Mouse (Mus musculus): ENCODE measurements at regions not wholly inside any gene's neighbourhood (a gene's known extent, or its start where the extent isn't known, plus 50 kb on each side); places are given as distances from the start of the nearest gene placed in this dataset.

- Histone ChIP-seq H3K4me2 (ENCODE audit: low read depth, severe bottlenecking) (no peak overlapping the region), H3K9ac (ENCODE audit: low read length) (no peak overlapping the region), H3K27me3 (ENCODE audit: control insufficient read depth, insufficient read depth, low read length) (no peaks in the 10 kb centered on the region), H3K4me3 (ENCODE audit: low read depth, low read length) (no peak overlapping the region), H3K36me3 (ENCODE audit: control insufficient read depth, insufficient read depth, low read length) (no peaks in the 10 kb centered on the region), H3K4me1 (ENCODE audit: control insufficient read depth, insufficient read depth, low read length) (no peaks in the 10 kb centered on the region), H3K27ac (replicated peaks; ENCODE audit: low read depth, low read length) (no peak overlapping the region), H3K9me3 (ENCODE audit: control insufficient read depth, low read length) (no peaks in the 10 kb centered on the region)
- ATAC-seq (ENCODE audit: insufficient number of reproducible peaks, low FRiP score, low TSS enrichment, low read depth) (no peak), DNase-seq (ENCODE audit: low spot score) (no peak)
- 87% methylated on average over 6 of the region's 6 CpGs for WGBS
These were observed 473.5 kb upstream of the Itga1 start for GRCm38 (mm10) chr13:115575052-115575891.

- DNase-seq (ENCODE audit: low spot score) (no peak), ATAC-seq (ENCODE audit: insufficient number of reproducible peaks, low FRiP score, low TSS enrichment, low read depth) (no peak)
- H3K27me3 ChIP-seq (ENCODE audit: control insufficient read depth, insufficient read depth, low read length): no peaks in the 10 kb centered on the region
- H3K4me3 ChIP-seq (ENCODE audit: low read depth, low read length): no peak overlapping the region
- no peak overlapping the region for H3K9ac ChIP-seq (ENCODE audit: low read length)
- WGBS: 82% methylated on average over 3 of the region's 3 CpGs
- H3K4me2 ChIP-seq (ENCODE audit: low read depth, severe bottlenecking): no peak overlapping the region
- H3K36me3 ChIP-seq (ENCODE audit: control insufficient read depth, insufficient read depth, low read length): no peaks in the 10 kb centered on the region
- H3K4me1 ChIP-seq (ENCODE audit: control insufficient read depth, insufficient read depth, low read length): no peaks in the 10 kb centered on the region
- H3K27ac ChIP-seq (replicated peaks; ENCODE audit: low read depth, low read length): no peak overlapping the region
- no peaks in the 10 kb centered on the region for H3K9me3 ChIP-seq (ENCODE audit: control insufficient read depth, low read length)
These were observed 439.4 kb upstream of the Itga1 start for GRCm38 (mm10) chr13:115541167-115541566.

- no peaks in the 10 kb centered on the region for H3K27me3 ChIP-seq (ENCODE audit: control insufficient read depth, insufficient read depth, low read length)
- no peaks in the 10 kb centered on the region for H3K9me3 ChIP-seq (ENCODE audit: control insufficient read depth, low read length)
- DNase-seq (ENCODE audit: low spot score) (no peak), ATAC-seq (ENCODE audit: insufficient number of reproducible peaks, low FRiP score, low TSS enrichment, low read depth) (no peak)
- no peak overlapping the region for H3K9ac ChIP-seq (ENCODE audit: low read length)
- no peak overlapping the region for H3K27ac ChIP-seq (replicated peaks; ENCODE audit: low read depth, low read length)
- H3K4me1 ChIP-seq (ENCODE audit: control insufficient read depth, insufficient read depth, low read length): no peaks in the 10 kb centered on the region
- H3K4me2 ChIP-seq (ENCODE audit: low read depth, severe bottlenecking): no peak overlapping the region
- no peak overlapping the region for H3K4me3 ChIP-seq (ENCODE audit: low read depth, low read length)
- WGBS: 63% methylated on average over 3 of the region's 3 CpGs
- H3K36me3 ChIP-seq (ENCODE audit: control insufficient read depth, insufficient read depth, low read length): no peaks in the 10 kb centered on the region
These were observed 434.1 kb upstream of the Itga1 start for GRCm38 (mm10) chr13:115535900-115536299.

- WGBS: 64% methylated on average over 8 of the region's 8 CpGs
- H3K9ac ChIP-seq (ENCODE audit: low read length): no peak overlapping the region
- DNase-seq (ENCODE audit: low spot score) (no peak), ATAC-seq (ENCODE audit: insufficient number of reproducible peaks, low FRiP score, low TSS enrichment, low read depth) (no peak)
- no peak overlapping the region for H3K4me3 ChIP-seq (ENCODE audit: low read depth, low read length)
- H3K4me1 ChIP-seq (ENCODE audit: control insufficient read depth, insufficient read depth, low read length): no peaks in the 10 kb centered on the region
- H3K4me2 ChIP-seq (ENCODE audit: low read depth, severe bottlenecking): no peak overlapping the region
- no peaks in the 10 kb centered on the region for H3K36me3 ChIP-seq (ENCODE audit: control insufficient read depth, insufficient read depth, low read length)
- H3K27me3 ChIP-seq (ENCODE audit: control insufficient read depth, insufficient read depth, low read length): no peaks in the 10 kb centered on the region
- no peak overlapping the region for H3K27ac ChIP-seq (replicated peaks; ENCODE audit: low read depth, low read length)
- no peaks in the 10 kb centered on the region for H3K9me3 ChIP-seq (ENCODE audit: control insufficient read depth, low read length)
These were observed 412.1 kb upstream of the Itga1 start for GRCm38 (mm10) chr13:115513914-115514313.

GRCm38 (mm10) chr13:115512214-115512613 lies 410.4 kb upstream of the Itga1 start:
- no peak for ATAC-seq (ENCODE audit: insufficient number of reproducible peaks, low FRiP score, low TSS enrichment, low read depth)
- Histone ChIP-seq H3K27me3 (ENCODE audit: control insufficient read depth, insufficient read depth, low read length) (no peaks in the 10 kb centered on the region), H3K27ac (replicated peaks; ENCODE audit: low read depth, low read length) (no peak overlapping the region), H3K9me3 (ENCODE audit: control insufficient read depth, low read length) (no peaks in the 10 kb centered on the region), H3K9ac (ENCODE audit: low read length) (no peak overlapping the region), H3K4me2 (ENCODE audit: low read depth, severe bottlenecking) (no peak overlapping the region), H3K4me1 (ENCODE audit: control insufficient read depth, insufficient read depth, low read length) (no peaks in the 10 kb centered on the region), H3K4me3 (ENCODE audit: low read depth, low read length) (no peak overlapping the region), H3K36me3 (ENCODE audit: control insufficient read depth, insufficient read depth, low read length) (no peaks in the 10 kb centered on the region)
- DNase-seq (ENCODE audit: low spot score): no peak

GRCm38 (mm10) chr13:115508646-115509045 lies 406.9 kb upstream of the Itga1 start:
- DNase-seq (ENCODE audit: low spot score): no peak
- Histone ChIP-seq H3K4me2 (ENCODE audit: low read depth, severe bottlenecking) (no peak overlapping the region), H3K27me3 (ENCODE audit: control insufficient read depth, insufficient read depth, low read length) (no peaks in the 10 kb centered on the region), H3K9me3 (ENCODE audit: control insufficient read depth, low read length) (no peaks in the 10 kb centered on the region), H3K4me3 (ENCODE audit: low read depth, low read length) (no peak overlapping the region), H3K4me1 (ENCODE audit: control insufficient read depth, insufficient read depth, low read length) (no peaks in the 10 kb centered on the region), H3K27ac (replicated peaks; ENCODE audit: low read depth, low read length) (no peak overlapping the region), H3K9ac (ENCODE audit: low read length) (no peak overlapping the region), H3K36me3 (ENCODE audit: control insufficient read depth, insufficient read depth, low read length) (no peaks in the 10 kb centered on the region)
- ATAC-seq (ENCODE audit: insufficient number of reproducible peaks, low FRiP score, low TSS enrichment, low read depth): no peak
- 89% methylated on average over 3 of the region's 3 CpGs for WGBS

GRCm38 (mm10) chr13:115494399-115494798 lies 392.6 kb upstream of the Itga1 start:
- H3K9me3 ChIP-seq (ENCODE audit: control insufficient read depth, low read length): no peaks in the 10 kb centered on the region
- no peak overlapping the region for H3K9ac ChIP-seq (ENCODE audit: low read length)
- H3K27me3 ChIP-seq (ENCODE audit: control insufficient read depth, insufficient read depth, low read length): no peaks in the 10 kb centered on the region
- ATAC-seq (ENCODE audit: insufficient number of reproducible peaks, low FRiP score, low TSS enrichment, low read depth): no peak
- no peaks in the 10 kb centered on the region for H3K36me3 ChIP-seq (ENCODE audit: control insufficient read depth, insufficient read depth, low read length)
- H3K27ac ChIP-seq (replicated peaks; ENCODE audit: low read depth, low read length): no peak overlapping the region
- DNase-seq (ENCODE audit: low spot score): no peak
- H3K4me2 ChIP-seq (ENCODE audit: low read depth, severe bottlenecking): no peak overlapping the region
- H3K4me1 ChIP-seq (ENCODE audit: control insufficient read depth, insufficient read depth, low read length): no peaks in the 10 kb centered on the region
- WGBS: 73% methylated on average over 4 of the region's 4 CpGs
- H3K4me3 ChIP-seq (ENCODE audit: low read depth, low read length): no peak overlapping the region

- Histone ChIP-seq H3K27ac (replicated peaks; ENCODE audit: low read depth, low read length) (no peak overlapping the region), H3K4me3 (ENCODE audit: low read depth, low read length) (no peak overlapping the region), H3K27me3 (ENCODE audit: control insufficient read depth, insufficient read depth, low read length) (no peaks in the 10 kb centered on the region), H3K36me3 (ENCODE audit: control insufficient read depth, insufficient read depth, low read length) (no peaks in the 10 kb centered on the region), H3K4me2 (ENCODE audit: low read depth, severe bottlenecking) (no peak overlapping the region), H3K4me1 (ENCODE audit: control insufficient read depth, insufficient read depth, low read length) (no peaks in the 10 kb centered on the region), H3K9ac (ENCODE audit: low read length) (no peak overlapping the region), H3K9me3 (ENCODE audit: control insufficient read depth, low read length) (no peaks in the 10 kb centered on the region)
- 24% methylated on average over 2 of the region's 2 CpGs for WGBS
- DNase-seq (ENCODE audit: low spot score) (no peak), ATAC-seq (ENCODE audit: insufficient number of reproducible peaks, low FRiP score, low TSS enrichment, low read depth) (no peak)
These were observed 374.1 kb upstream of the Itga1 start for GRCm38 (mm10) chr13:115475861-115476260.

GRCm38 (mm10) chr13:115465689-115466088 lies 363.9 kb upstream of the Itga1 start:
- no peaks in the 10 kb centered on the region for H3K36me3 ChIP-seq (ENCODE audit: control insufficient read depth, insufficient read depth, low read length)
- DNase-seq (ENCODE audit: low spot score) (no peak), ATAC-seq (ENCODE audit: insufficient number of reproducible peaks, low FRiP score, low TSS enrichment, low read depth) (no peak)
- no peak overlapping the region for H3K4me2 ChIP-seq (ENCODE audit: low read depth, severe bottlenecking)
- H3K9me3 ChIP-seq (ENCODE audit: control insufficient read depth, low read length): no peaks in the 10 kb centered on the region
- H3K9ac ChIP-seq (ENCODE audit: low read length): no peak overlapping the region
- 85% methylated on average over 6 of the region's 6 CpGs for WGBS
- no peak overlapping the region for H3K4me3 ChIP-seq (ENCODE audit: low read depth, low read length)
- H3K27me3 ChIP-seq (ENCODE audit: control insufficient read depth, insufficient read depth, low read length): no peaks in the 10 kb centered on the region
- H3K4me1 ChIP-seq (ENCODE audit: control insufficient read depth, insufficient read depth, low read length): no peaks in the 10 kb centered on the region
- H3K27ac ChIP-seq (replicated peaks; ENCODE audit: low read depth, low read length): no peak overlapping the region

All from limb, embryonic 11.5 days (tissue).